Mouse (Mus musculus) heart, postnatal 0 days (tissue): ENCODE results near the gene Sparc.

Experiments used
- CTCF ChIP-seq: IDR thresholded peaks from 2 replicates; pipeline ENCODE4 v1.5.1; 2016; ENCODE audit warnings: antibody characterized with exemption, control low read depth, low read depth
- EP300 ChIP-seq: IDR thresholded peaks from 2 replicates; pipeline ENCODE4 v1.6.1; 2016; ENCODE audit warnings: antibody characterized with exemption, low read depth

DNA sequence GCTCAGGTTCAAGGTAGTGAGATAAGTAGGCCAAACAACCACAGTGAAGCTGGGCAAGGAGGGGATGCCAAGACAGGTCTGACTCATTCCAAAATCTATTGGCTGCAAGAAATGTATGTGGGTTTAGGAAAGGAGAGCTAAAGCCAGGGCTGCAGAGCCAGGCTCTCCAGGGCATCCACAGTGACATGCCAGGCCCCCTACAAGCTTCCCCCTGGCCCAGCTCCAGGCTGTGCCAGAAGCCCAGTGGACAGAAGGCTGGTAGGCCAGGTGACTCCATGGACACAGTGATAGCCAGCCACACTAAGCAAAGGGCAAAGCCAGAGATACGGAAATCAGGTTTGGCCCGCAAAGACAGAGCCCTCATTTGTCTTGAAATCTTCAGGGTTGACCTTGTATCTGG is 66.1 kb downstream of the Sparc start:
- TF ChIP-seq CTCF = no peak
- TF ChIP-seq EP300 = no peak
